Mouse (Mus musculus) sigmoid colon, adult 10 weeks (tissue): ENCODE results near the gene Tmub1. TPM values are rescaled to one million over a fixed set of nuclear protein-coding genes. Genes with fewer than 3 reads are reported as not detected.

Source experiments
- polyA plus RNA-seq: library from polyadenylated mRNA; stranded (reverse); fragments of 350-450 nt; fragmentation: Illumina TruSeq; extraction: RNeasy Lipid Tissue Mini Kit (QIAGEN cat#74804); gene quantifications from one replicate; pipeline ENCODE4 v1.2.3, GENCODE M21; 2014; ENCODE audit warnings: low read depth, low replicate concordance

The Tmub1 gene
- 1.5 TPM for polyA plus RNA-seq

DNA sequence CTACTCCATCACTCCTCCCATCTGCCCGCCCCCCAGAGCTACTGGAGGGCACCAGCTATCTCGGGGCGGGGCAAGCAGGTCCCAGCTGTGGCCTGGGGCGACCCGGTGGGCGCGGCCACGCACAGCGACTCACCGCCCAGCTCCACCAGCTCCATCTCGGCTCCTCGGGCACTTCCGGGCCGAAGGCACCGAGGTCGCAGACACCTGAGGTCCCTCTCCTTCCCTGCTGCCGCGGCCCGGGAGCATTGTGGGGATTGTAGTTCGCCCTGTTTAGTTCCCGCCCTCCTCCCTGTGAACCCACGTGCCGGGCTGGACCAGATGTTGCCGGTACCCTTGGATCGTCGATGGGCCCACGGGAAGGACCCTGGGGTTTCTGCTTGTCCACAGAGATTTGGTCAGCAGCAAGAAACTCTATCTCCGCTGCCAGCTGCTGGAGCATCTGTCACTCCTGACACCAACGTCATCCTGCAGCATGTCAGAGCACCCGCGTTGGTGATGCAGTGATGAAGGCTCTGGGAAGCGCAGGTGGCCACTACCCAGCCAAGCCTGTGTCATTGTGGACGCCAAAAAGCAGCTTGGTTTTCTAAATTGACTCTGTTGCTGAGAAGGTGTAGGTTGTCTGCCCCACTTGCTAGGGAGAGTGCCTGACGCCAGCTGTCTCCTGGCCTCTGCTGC, at the start of gene Tmub1:
TSS of gene Tmub1 (minus strand) at position 231 of the 675 bp plus-strand sequence.

DNA sequence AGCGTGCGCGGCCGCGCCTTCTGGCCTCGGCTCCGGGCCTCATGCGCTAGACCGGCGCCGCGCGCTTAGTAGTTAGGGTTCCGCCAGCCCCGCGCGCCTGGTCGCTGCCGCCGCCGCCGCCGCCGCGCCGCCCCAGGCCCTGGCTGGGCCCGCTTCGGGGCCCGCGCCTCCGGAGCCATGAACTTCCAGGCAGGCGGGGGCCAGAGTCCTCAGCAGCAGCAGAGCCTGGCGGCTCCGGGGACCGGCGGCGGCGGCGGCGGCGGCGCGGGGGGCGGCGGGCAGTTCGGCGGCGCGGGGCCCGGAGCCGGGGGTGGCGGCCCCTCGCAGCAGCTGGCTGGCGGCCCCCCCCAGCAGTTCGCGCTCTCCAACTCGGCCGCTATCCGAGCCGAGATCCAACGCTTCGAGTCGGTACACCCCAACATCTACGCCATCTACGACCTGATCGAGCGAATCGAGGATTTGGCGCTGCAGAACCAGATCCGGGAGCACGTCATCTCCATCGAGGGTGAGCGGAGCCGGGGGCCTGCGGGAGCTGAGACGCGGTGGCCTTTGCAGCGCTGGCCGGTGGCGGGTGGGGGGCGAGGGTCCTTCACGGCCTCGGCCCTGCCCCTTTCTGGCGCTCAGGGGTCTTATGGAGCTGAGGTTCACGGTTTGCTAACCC, 4.5 kb upstream of the Tmub1 start, which contains the start of gene Agap3:
TSS of gene Agap3 (plus strand) at position 148 of the 661 bp plus-strand sequence.

DNA sequence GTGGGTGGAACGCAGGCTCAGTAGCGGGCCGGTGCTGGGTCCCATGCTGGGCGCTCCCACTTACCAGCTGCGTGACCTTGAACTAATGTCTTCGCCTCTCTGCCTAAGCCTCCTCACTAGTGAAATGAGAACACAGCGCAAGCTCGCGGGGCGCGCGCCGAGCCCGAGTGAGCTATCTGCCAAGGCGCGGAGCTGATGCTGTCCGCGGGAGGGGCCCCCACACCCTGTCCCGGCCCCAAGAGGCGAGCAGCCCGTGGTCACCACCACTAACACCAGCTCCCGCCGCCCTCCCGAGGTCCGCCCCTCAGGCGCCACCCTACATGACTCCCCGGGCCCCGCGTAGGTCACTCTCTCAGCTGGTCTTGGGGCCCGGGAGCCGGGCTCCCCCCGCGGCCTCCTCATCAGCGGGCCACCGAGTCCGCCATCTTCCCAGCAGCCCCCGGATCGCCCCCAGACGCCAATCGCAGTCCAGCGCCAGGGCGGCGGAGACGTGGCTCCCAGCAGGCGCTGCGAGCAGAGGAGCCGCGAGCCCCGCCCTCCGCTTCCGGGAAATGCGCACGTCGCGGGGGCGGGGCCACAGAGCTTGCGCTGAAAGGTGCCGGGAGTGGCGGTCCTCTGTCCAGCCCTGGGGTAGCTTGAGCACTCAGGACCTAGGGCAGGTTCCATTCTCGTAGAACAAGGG, 2.8 kb downstream of the Tmub1 start, which contains the start of gene Fastk:
TSS of gene Fastk (minus strand) at position 542 of the 682 bp plus-strand sequence.

DNA sequence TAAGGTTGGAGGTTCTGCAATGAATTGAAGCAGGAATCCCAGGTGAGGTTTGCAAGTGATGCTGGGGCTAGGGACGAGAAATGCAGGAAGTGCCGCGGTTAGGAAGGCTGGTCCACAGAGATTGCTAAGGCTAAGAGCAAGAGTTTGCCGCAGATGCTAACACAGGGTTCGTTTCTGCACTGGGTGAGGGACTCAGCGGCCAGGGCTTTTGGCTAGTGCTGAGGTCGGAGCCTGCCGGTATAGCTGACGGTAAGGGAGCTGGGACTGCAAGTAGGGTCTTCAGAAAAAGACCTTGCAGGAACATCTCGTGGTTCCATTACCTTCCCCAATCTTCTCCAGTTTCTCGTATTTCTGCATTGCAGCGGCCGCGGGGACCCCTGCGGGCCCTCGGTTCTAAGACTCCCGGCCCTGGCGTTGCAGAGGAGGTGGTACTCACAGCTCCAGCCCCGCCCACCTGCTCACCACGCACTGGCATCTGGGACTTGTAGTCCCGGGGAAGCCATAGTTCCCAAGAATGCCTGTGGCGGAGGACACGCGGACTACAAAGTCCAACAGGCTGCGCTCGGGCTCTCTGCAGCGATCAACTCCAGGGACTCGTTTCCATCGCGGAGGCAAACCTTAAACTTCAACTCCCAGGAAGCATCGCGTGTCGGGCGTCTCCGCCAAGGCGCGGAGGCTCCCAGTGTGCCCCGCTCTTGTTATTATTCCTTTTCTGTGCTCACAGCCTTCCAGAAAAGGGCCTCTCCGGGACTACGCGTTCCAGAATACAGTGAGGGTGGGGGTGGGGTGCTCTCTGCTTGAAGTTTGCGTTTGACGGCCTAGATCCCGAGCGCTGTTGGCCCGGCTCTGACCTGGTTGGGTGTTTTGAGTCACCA, 24.3 kb downstream of the Tmub1 start, which contains the start of the genes Cdk5 and Slc4a2:
TSS of gene Cdk5 (minus strand) at position 402 of the 875 bp plus-strand sequence.
TSS of gene Slc4a2 (plus strand) at position 709 of the 875 bp plus-strand sequence.

DNA sequence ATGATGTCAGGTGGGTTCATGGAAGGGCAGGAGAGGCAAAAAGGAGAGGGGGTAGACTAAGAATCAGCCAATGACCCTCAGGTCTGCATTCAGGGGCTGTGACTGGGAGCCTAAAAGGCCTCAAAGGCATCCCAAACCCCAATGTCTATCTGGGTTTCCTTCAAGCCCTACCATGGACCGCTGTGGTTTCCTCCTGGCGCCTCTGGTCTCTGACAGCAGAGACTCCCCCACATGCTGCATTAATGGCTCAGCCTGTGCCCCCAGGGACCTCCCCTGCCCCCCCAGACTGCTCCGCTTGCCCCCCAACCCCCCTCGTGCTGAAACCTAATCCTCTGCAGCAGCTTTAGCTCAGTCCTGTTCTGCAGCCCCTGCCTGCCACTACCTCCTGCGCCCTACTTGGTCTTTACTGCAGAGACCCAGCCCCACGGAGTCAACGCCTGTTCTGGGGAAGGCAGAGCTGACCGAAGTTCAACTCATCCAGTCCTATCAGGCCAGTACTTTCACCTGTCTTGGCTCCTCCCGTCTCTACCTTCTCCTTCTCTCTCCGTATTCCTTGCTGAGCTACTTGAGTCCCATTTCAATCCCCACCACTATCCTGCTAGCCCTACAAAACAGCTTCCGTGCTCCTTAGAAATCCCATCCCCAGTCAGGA, 34.5 kb downstream of the Tmub1 start, which contains the start of gene Asic3:
TSS of gene Asic3 (plus strand) at position 351 of the 652 bp plus-strand sequence.

Other genes with a start within 250 kb of the Tmub1 start
- gene Kcnh2, start 96.2 kb downstream of the Tmub1 start, polyA plus RNA-seq = 0.47 TPM
- gene Nos3, start 83.0 kb downstream of the Tmub1 start, polyA plus RNA-seq = not detected
- not detected for gene Atg9b, start 55.7 kb downstream of the Tmub1 start, polyA plus RNA-seq
- gene Abcb8, start 54.2 kb downstream of the Tmub1 start, polyA plus RNA-seq = 4.7 TPM
- not detected for gene Asic3, start 34.5 kb downstream of the Tmub1 start, polyA plus RNA-seq
- gene Cdk5, start 24.3 kb downstream of the Tmub1 start, polyA plus RNA-seq = 18.5 TPM
- gene Slc4a2, start 24.0 kb downstream of the Tmub1 start, polyA plus RNA-seq = 32.6 TPM
- gene Fastk, start 2.6 kb downstream of the Tmub1 start, polyA plus RNA-seq = 6.5 TPM
- 1.6 TPM for gene Agap3, start 4.3 kb upstream of the Tmub1 start, polyA plus RNA-seq
- gene Gbx1, start 79.3 kb upstream of the Tmub1 start, polyA plus RNA-seq = not detected
- not detected for gene Asb10, start 93.1 kb upstream of the Tmub1 start, polyA plus RNA-seq
- gene 4931409K22Rik, start 109.0 kb upstream of the Tmub1 start, polyA plus RNA-seq = not detected
- 6.9 TPM for gene Abcf2, start 129.6 kb upstream of the Tmub1 start, polyA plus RNA-seq
- gene Chpf2, start 138.9 kb upstream of the Tmub1 start, polyA plus RNA-seq = 0.79 TPM
- gene Smarcd3, start 176.6 kb upstream of the Tmub1 start, polyA plus RNA-seq = 1.2 TPM
- gene Nub1, start 237.7 kb upstream of the Tmub1 start, polyA plus RNA-seq = 39.2 TPM